Mouse (Mus musculus): ENCODE results near the gene Tmem150b.

Gene Tmem150b

DNA sequence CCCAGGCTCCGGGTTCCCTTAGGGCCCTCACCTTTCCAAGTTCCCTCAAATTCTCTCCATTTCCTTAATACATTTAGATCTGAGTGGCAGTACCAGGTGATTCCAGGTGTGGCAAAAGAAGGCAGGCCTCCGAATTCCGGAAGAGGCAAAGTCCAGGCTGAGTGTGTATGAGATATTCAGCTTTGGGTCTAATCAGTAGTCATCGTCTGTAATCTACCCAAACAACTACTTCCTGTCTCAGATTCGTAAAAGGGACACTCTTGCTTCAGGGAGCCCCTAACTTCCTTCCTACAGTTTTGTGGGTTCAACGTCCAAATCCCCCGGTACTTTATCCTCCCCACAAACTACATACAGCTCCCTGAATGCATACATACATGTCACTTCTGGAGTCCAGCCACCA is at the start of gene Tmem150b:
Gene Tmem150b, minus strand, starts transcription at position 81 of the 400 bp plus-strand sequence.
- no peak for DNase-seq

DNA sequence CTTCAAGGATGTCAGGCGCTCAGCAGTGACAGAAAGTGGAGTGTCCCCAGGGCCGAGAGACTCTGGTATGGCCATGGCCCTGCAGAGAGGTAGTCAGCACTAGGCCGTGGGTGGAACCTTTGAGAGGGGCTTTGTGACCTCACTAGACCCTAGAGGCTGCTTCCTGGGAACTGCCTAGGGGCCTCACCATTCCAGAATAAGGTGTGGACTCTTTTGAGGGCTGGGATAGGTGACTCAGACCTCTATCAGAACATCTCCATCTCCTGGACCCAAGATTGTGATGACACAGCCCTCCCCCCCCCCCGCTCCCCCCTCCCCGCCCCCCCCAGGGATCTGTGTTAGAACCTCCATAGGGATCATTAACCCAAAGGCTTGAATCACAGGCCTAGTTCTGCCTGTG is 46.2 kb upstream of the Tmem150b start, which contains the start of gene Fam71e2:
Gene Fam71e2, minus strand, starts transcription at position 101 of the 400 bp plus-strand sequence.
- no peak for DNase-seq

DNA sequence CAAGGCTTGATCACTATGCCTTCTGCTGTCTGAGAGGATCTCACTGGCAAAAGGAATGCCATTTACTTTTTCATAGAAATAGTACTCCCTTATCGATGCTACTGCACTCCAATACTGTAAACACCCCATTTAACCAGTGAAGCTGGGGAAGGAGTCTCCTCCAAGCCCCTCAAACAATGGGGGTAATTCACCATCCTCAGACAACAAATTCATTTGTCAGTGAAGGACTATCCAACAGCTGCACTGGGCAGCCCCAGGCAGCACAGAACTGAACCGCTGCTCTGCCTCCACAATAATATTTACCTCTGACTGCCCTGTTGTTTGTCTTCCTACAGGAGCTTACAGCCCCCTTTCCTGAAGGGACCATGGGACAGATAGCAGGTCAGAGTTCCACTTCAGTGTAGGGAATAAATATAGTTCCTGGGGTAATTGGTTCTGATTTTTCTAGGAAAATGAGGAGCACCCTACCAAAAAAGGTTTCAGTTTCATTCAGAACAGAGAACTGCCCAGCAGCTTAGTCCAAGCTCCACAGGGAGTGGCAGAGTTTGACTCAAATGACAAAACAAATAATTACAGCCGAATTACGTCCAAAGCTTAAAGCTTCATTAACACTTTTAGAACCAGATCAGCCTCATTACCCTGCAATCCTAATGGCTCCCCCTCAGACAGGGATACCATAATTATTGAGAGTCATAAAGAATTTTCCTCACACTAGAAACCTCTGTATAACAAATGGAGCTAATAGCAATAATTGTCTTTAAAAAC is 40.1 kb upstream of the Tmem150b start:
- DNase-seq, result no peak

DNA sequence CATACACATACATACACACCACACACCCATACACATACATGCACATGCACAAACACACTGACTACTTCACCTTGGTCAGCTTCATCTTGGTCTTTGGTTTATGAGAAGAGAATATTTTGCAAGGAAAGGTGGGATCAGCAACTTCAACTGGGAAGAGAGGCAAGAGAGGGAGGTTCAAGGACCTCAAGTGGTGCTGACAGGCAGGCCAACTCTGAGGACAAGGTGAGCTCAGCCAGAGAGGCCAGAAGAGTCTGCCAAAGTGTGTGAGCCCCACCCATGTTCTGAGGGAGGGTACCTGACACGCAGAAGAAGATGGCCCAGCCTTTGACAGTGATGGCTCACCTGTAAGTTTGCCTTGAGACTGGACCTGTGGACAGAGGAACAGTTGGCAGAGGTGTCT is 34.6 kb upstream of the Tmem150b start:
- DNase-seq, result no peak

- peak; percentile 72 for DNase-seq
These were observed 27.9 kb upstream of the Tmem150b start, which contains the start of gene Cox6b2 for GRCm38 (mm10) chr7:4752821-4753570. Cox6b2 (minus strand) TSS chr7:4753094.

DNA sequence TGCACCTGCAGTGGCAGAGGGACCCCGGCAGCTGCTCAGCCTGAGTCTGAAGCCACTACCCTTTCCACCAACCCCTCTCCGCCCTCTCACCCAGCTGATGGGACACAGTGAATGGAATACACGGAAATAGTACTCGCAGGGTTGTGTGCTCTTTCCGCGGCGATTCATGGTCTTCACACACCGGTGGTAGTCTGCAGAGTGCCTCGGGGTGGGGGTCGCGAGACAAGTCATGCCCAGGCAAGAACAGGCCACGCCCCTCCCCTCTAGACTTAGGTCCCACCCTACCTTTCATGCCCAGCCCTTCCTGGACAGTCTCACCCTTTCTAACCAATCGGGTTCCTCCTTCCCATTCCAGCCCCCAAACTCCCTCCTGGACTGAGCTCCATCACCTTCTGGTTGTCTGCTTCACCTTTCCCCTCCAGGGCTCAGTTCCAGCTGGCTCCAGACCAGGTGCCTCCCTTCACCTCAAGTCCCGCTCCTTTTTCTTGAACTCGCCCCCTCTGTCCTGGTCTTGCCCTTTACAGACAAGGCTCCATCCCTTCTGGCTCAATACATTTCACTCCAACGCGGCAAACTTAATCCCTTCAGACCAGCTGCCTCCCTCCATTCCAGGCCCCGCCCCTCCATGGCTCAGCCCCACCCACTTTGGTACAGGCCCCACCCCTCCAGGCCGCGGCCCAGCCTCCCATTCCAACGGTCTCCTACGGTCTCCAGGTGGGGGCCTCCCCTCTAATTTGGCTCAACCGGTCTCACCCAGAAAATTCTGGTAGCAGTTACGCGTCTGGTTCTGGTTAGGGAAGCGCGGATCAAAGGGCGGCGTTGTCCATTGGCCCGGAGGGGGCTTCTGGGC is 27.1 kb upstream of the Tmem150b start:
- DNase-seq, result no peak

GRCm38 (mm10) chr7:4749169-4749568 is 24.1 kb upstream of the Tmem150b start:
- no peak for DNase-seq

DNA sequence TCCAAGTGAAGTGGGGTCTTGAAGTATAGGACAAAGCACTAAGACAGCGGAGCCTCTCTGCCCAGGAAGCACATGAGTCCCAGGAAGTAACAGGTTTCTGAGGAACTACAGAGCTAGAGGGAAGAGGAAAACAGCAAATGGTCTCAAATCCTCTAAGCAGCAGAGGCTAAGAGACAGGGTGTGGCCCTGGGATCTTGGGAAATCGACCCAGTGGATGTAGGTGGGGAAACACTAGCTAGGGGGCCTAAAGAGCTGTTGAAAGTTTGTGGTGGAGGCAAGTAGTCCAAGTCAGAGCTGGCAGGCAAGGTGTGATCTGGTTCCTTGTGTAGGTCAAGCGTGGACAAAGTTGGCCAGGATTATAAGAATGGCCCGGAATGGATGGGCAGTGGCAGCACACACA is 23.3 kb upstream of the Tmem150b start:
- no peak for DNase-seq

DNA sequence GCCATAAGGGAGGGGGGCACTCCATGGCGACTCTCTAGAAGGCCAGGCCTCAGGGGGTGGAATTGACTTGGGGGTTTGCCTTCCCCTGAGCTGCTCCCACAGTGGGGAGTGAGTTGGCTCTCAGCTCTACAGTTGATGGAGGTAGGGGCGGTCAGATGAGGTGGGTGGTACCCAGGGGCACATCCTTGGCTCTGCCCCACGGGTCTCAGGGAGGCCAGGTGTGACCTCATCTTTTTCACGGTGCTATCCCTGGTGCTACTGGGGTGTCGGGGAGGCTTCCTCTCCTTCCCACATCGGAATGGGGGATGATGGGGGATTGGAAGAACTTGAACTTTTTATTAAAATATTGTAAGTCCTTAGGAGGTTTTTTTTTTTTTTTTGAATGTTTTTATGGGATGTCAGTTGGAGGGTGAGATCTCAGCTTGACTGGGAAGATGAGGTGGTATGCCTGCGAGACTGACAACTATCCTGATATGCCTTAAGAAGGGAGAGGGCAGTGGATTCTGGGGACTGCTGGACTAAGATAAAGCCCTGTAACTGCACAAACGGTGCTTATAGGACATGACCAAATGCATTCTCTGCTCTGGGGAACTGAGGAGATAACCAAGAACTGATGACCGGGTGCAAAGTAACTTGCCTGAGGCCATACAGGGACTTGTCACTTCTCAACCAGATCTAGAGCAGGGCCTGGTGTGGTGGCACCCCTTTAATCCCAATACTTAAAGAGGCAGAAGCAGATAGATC is 22.3 kb upstream of the Tmem150b start:
- DNase-seq, result no peak

- DNase-seq, result no peak
These were observed 21.4 kb upstream of the Tmem150b start for GRCm38 (mm10) chr7:4746326-4746980.

DNA sequence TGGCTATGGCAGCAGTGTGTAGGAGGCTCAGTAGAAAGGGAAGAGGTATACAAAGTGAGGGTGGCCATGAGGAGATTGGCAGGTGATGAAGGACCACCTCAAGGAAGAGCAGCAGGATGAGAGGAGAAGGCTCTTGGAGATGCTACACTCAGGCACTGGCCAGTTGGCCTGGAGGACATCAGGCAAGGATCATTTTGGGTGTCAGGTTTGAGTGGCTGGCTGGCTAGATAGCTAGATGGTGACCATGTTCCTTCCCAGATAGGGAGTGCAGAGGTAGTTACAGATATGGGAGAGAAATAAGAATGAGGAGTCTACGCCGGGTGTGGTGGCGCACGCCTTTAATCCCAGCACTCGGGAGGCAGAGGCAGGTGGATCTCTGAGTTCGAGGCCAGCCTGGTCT is 19.8 kb upstream of the Tmem150b start:
- no peak for DNase-seq

DNA sequence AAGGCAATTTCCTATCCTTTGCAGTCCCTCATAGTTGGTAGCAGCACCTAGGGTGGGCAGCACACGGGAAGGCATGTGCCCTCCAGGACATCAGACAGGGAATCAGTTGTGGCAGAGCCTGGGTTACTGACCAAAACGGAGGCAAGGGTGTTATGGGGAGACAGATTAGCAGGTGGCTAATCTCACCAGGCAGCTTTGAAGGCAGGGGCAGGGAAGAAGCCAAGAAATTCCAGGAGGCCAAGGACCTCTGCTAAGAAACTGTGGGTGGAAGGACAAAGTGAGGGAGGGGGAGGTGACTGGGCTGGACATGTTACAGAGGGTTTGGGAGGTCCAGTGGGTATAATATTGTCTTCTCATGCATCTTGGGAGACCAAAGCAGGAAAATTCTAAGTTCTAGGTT is 18.3 kb upstream of the Tmem150b start:
- no peak for DNase-seq

DNA sequence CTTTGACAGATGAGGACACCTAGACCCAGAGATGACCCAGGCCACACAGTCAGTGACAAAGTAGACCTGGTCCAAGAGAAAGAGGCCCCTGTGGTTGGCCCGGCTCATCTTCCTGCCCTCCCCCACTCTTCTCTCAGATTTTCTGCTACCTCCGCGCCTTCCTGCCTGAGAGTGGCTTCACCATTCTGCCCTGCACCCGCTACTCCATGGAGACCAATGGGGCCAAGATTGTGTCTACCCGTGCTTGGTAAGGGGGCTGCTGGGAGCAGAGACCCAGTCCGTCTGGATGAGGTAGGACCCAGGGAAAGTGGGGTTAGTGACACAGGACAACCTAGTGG is 17.4 kb upstream of the Tmem150b start:
- no peak for DNase-seq

DNA sequence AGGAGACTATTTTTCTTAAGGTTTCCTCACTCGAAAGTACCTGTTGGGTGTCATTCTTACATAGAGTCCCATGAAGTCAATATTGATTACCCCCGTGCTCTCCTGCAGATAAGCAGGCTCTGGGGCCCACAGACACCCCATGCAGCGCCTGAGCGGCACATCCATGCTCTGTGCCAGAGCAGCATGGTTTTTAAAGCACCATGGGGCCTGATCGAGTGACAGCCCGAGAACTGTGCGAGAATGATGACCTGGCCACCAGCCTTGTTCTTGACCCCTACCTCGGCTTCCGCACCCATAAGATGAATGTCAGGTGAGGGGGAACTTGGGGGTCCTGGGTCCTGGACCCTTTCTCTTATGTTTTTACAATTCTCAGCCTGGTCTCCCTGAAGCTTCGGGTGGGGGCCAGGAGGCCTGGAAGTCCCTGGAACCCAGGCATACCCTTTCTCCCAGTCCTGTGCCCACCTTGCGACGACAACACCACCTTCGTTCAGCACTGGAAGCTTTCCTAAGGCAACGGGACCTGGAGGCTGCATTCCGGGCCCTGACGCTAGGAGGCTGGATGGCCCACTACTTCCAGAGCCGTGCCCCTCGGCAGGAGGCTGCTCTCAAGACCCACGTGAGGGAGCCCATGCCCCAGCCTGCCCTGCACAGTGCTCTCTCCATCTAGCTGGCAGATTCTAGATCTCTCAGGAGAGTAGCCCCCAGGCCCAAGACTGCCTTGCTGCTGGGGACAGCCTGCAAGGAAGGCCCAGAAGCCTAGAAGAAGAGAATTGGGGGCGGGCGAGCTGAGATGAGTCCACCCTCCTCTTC is 16.8 kb upstream of the Tmem150b start:
- DNase-seq, result no peak

- no peak for DNase-seq
These were observed 16.1 kb upstream of the Tmem150b start for GRCm38 (mm10) chr7:4741151-4741550.

DNA sequence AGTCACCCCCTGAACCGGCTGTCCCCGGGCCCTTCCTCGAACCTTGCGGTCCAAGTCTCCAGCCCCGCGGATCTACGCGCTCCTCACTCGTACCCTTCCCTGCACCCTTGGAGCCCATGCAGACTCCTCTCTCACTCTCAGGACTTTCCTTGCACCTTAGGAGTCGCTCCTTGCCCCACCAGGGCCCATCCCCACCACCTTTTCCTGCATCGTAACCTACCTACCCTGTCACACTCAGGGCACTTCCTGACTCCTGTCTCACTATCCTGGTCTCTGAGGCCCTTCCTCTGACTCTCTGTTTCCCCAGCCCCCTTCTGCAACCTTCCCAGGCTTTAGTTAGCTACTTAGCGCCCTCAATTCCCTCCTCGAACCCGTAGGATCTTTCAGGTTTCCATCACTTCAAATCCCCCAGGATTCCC is 15.3 kb upstream of the Tmem150b start:
- no peak for DNase-seq

GRCm38 (mm10) chr7:4739544-4740275 is 14.7 kb upstream of the Tmem150b start, which contains the start of gene Kmt5c:
Kmt5c (plus strand) TSS chr7:4740115.
- peak; percentile 95 for DNase-seq

GRCm38 (mm10) chr7:4739041-4739543 is 14.0 kb upstream of the Tmem150b start:
- no peak for DNase-seq

- no peak for DNase-seq
These were observed 7.9 kb upstream of the Tmem150b start for GRCm38 (mm10) chr7:4732968-4733392.

DNA sequence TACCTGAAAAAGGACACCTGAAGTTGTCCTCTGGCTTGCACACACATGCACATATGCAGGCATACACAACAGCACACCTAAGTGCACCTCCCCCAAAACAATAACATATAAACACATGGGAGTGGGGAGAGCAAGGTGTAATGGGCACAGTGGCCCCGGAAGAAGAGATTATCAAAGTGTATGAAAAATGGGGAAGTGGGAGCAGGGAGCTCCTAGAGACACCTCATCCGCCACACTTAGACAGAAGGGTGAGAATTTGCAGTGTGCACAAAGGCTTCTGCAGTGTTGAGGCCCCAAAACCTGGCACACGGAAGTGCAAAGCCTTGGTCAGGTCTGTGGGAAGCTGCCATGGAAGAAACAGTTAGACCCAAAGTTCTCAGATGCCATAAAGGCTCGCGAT is 6.0 kb upstream of the Tmem150b start:
- no peak for DNase-seq

Data from right cerebral cortex, postnatal 14 days (tissue).